Mouse (Mus musculus) kidney, embryonic 14.5 days (tissue): ENCODE measurements around the gene Bud23. TPM values are rescaled to one million over a fixed set of nuclear protein-coding genes. Genes with fewer than 3 reads are reported as not detected.
"Not testable (repeated sequence)": the region's sequence is repeated elsewhere in the genome, so short reads cannot be mapped to it uniquely, and the experiment has no call there.

Source experiments
- ATAC-seq: fragments of 200-750 bp; cut with Nextera tagmentation; 2 replicates; pipeline ENCODE4 v1.8.0; 2017; ENCODE audit warnings: moderate number of reproducible peaks, mild to moderate bottlenecking, moderate TSS enrichment, moderate library complexity; ENCODE audit not compliant: low FRiP score, low TSS enrichment
- H3K27ac ChIP-seq: fragments of 300-500 bp; sonication (generic); 2 replicates; pipeline ENCODE4 v1.5.1; 2014; ENCODE audit warnings: low read depth, mild to moderate bottlenecking, low read length, moderate library complexity, mixed read lengths
- H3K27me3 ChIP-seq: fragments of 300-500 bp; sonication (generic); 2 replicates; pipeline ENCODE4 v1.6.1; 2014; ENCODE audit warnings: mild to moderate bottlenecking, low read length; ENCODE audit not compliant: control insufficient read depth, insufficient read depth
- H3K36me3 ChIP-seq: fragments of 300-500 bp; sonication (generic); 2 replicates; pipeline ENCODE4 v1.6.1; 2014; ENCODE audit warnings: low read length, mixed read lengths; ENCODE audit not compliant: control insufficient read depth, insufficient read depth
- H3K4me1 ChIP-seq: fragments of 300-500 bp; sonication (generic); 2 replicates; pipeline ENCODE4 v1.6.1; 2014; ENCODE audit warnings: low read length, mixed read lengths; ENCODE audit not compliant: control insufficient read depth, insufficient read depth
- H3K4me2 ChIP-seq: fragments of 300-500 bp; sonication (generic); replicated peaks from 2 replicates; pipeline ENCODE4 v1.6.1; 2014; ENCODE audit warnings: low read depth, mild to moderate bottlenecking, low read length
- H3K4me3 ChIP-seq: fragments of 300-500 bp; sonication (generic); 2 replicates; pipeline ENCODE4 v1.5.1; 2014; ENCODE audit warnings: mild to moderate bottlenecking, low read length
- H3K9ac ChIP-seq: fragments of 300-500 bp; sonication (generic); 2 replicates; pipeline ENCODE4 v1.6.1; 2014; ENCODE audit warnings: low read depth, mild to moderate bottlenecking, low read length, moderate library complexity
- H3K9me3 ChIP-seq: fragments of 300-500 bp; sonication (generic); 2 replicates; pipeline ENCODE4 v1.6.1; 2016; ENCODE audit warnings: low read length; ENCODE audit not compliant: control insufficient read depth
- WGBS: fragments of 180-500 bp; shearing (Covaris S2); extraction: QIAGEN DNeasy Blood & Tissue Kit; methylation state at CpG from one replicate; pipeline ENCODE4 v1.1.7; 2014; 5-methylcytosine and 5-hydroxymethylcytosine counted together
- polyA plus RNA-seq: library from polyadenylated mRNA; unstranded; fragments of >200 nt; fragmentation: Nextera tagmentation; extraction: Ambion mirVana; gene quantifications from 2 replicates; pipeline ENCODE4 v1.2.1, GENCODE M21; 2014

Bud23 gene
- polyA plus RNA-seq, 1 experiment from 2014 or later = 118 TPM

DNA sequence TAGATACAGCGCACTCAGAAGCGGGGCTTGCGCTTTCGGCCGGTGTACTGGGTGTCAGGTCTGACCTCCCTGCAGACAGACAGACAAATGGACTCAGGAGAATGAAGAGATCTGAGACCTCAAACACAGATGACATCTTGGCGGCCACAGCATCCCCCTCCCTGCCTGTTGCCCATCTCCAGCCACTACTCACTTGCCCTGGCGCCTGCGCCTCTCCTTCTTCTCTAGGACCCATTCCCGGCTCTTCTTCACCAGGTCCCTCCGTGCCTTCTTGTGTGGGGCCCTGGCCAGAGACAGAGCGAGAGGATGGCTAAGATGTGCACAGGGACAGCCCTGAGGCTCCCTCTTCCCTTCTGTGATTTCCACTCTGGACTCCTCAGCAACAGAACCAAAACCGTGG, 11.4 kb downstream of the Bud23 start:
- no peaks in the 10 kb centered on the region for H3K27me3 ChIP-seq
- H3K27ac ChIP-seq = no peak overlapping the region
- H3K9me3 ChIP-seq = no peaks in the 10 kb centered on the region
- ATAC-seq = no peak
- H3K4me2 ChIP-seq = no peak overlapping the region
- 97% methylated on average over 12 of the region's 12 CpGs for WGBS
- no peak overlapping the region for H3K9ac ChIP-seq
- no peak overlapping the region for H3K4me3 ChIP-seq
- peaks cover 63% of the 10 kb centered on the region for H3K36me3 ChIP-seq
- no peaks in the 10 kb centered on the region for H3K4me1 ChIP-seq

DNA sequence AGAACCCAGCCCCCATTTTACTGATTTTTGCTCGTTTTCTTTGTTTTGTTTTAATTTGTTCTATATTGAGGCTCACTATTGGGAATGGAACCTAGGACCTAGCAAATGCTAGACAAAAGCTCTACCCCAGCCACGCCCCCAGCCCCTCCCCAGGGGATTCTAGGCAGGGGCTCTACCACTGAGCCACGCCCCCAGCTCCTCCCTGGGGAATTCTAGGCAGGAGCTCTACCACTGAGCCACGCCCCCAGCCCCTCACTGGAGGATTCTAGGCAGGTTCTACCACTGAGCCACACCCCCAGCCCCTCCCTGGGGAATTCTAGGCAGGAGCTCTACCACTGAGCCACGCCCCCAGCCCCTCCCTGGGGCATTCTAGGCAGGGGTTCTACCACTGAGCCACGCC, 15.5 kb downstream of the Bud23 start:
- not testable (repeated sequence) for H3K4me3 ChIP-seq, H3K9ac ChIP-seq, H3K27ac ChIP-seq, H3K27me3 ChIP-seq, H3K4me1 ChIP-seq, ATAC-seq, H3K9me3 ChIP-seq, H3K4me2 ChIP-seq
- peaks cover 50% of the 10 kb centered on the region for H3K36me3 ChIP-seq
- 82% methylated on average over 6 of the region's 6 CpGs for WGBS

DNA sequence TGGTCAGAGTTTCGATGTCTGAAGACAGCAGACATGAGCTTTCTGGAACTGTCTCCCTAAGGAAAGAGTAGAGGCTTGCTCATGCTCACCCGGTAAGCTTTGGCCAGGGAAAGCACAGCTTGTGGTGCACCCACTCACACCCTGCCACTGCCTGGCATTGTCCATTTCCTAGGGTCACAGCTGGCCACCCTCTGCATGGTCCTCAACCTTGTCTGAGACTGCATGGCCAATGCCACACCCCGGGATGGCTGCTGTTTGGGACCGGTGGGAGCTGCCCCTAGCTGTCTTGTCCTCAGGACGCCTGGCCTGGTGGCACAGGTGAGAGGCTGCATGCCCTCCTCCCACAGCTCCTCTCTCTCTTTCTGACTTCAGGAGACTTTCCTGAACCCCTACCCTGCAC, 16.2 kb downstream of the Bud23 start:
- no peak overlapping the region for H3K4me2 ChIP-seq
- no peak overlapping the region for H3K9ac ChIP-seq
- no peaks in the 10 kb centered on the region for H3K27me3 ChIP-seq
- H3K36me3 ChIP-seq = peaks cover 42% of the 10 kb centered on the region
- ATAC-seq = no peak
- H3K4me3 ChIP-seq = no peak overlapping the region
- H3K9me3 ChIP-seq = no peaks in the 10 kb centered on the region
- H3K4me1 ChIP-seq = no peaks in the 10 kb centered on the region
- WGBS = 90% methylated on average over 5 of the region's 5 CpGs
- H3K27ac ChIP-seq = no peak overlapping the region

DNA sequence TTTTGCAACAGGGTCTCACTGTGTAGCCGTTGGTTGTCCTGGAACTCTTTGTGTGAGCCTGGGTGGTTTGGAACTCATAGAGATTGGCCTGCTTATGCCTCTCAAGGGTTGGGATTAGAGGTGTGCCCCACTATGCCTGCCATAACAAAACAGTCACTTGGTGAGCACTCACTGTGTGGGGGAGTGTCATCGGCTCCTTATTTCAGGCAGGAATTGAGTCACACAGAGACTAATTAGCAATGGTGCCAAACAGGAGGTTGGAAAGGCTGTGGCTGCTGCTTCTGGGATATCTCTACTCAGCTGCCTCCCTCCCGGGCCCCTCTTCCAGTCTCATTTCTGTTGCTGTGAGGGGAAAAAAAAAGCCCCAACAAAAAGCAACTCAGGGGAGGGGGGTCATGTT, 20.2 kb downstream of the Bud23 start:
- no peak overlapping the region for H3K4me3 ChIP-seq
- no peaks in the 10 kb centered on the region for H3K4me1 ChIP-seq
- H3K4me2 ChIP-seq = no peak overlapping the region
- no peak for ATAC-seq
- H3K9ac ChIP-seq = no peak overlapping the region
- H3K27me3 ChIP-seq = no peaks in the 10 kb centered on the region
- H3K27ac ChIP-seq = no peak overlapping the region
- no peaks in the 10 kb centered on the region for H3K9me3 ChIP-seq
- H3K36me3 ChIP-seq = peaks cover 39% of the 10 kb centered on the region
- WGBS = 87% methylated on average over 3 of the region's 3 CpGs

DNA sequence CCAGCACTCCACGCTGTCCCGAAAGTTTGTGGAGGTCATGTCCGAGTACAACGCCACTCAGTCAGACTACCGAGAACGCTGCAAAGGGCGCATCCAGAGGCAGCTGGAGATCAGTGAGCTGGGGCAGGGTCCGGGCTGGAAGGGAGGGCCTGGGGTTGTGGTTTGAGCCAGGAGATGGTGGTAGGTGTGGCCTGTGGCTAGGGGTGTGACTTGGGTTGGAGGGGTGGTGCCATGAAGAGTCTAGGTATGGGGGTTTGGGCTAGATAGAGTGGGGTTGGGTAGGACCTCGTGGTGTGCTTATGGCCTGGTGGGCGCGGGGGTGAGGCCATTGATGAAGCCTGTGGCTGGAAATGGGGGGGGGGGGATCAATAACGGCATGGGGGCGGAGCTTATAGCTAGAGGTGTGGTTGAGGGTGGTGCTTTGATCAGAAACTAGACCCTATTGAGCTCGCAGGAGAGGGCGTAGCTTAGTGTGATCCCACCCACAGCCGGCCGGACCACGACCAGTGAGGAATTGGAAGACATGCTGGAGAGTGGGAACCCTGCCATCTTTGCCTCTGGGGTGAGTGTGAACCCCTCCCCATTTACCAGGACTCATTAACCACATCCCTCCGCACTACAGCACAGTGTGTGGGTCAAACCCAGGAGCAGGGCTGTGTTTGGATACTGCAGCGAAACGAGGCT, 22.5 kb downstream of the Bud23 start:
- ATAC-seq = 0 out of 2 replicates have a peak, but pooled peaks have one; percentile 41
- Histone ChIP-seq H3K27me3 (no peaks in the 10 kb centered on the region), H3K4me2 (no peak overlapping the region), H3K9ac (0 out of 2 replicates have a peak overlapping the region, but pooled peaks have one; percentile 40), H3K27ac (no peak overlapping the region), H3K36me3 (peaks cover 44% of the 10 kb centered on the region; the same call in 1 of the 2 replicates), H3K4me1 (no peaks in the 10 kb centered on the region), H3K9me3 (no peaks in the 10 kb centered on the region), H3K4me3 (no peak overlapping the region)
- 42% methylated on average over 21 of the region's 21 CpGs for WGBS

DNA sequence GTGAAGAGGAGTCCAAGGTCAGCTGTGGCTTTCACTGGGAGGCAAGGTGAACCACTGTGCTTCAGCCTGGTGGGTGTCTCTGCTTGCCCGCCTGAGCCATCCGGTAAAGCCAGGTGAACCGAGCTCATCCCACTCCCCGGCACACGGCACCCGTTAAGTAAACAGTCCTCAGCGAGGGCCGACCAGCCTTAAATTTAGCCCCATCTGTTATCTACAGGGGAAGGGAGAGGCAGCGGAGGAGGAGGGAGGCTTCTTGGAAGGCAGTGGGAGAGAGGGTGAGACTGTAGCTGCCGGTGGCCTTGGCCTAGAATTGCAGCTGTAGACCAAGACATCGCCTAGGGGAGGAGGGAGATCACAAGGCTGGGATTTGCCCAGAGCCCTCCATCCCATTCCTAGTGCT, 24.0 kb downstream of the Bud23 start:
- H3K4me3 ChIP-seq = no peak overlapping the region
- H3K4me2 ChIP-seq = no peak overlapping the region
- no peaks in the 10 kb centered on the region for H3K27me3 ChIP-seq
- peaks cover 42% of the 10 kb centered on the region; the same call in 1 of the 2 replicates for H3K36me3 ChIP-seq
- no peak overlapping the region for H3K9ac ChIP-seq
- no peaks in the 10 kb centered on the region for H3K4me1 ChIP-seq
- H3K9me3 ChIP-seq = no peaks in the 10 kb centered on the region
- H3K27ac ChIP-seq = no peak overlapping the region
- ATAC-seq = no peak
- 67% methylated on average over 11 of the region's 11 CpGs for WGBS

DNA sequence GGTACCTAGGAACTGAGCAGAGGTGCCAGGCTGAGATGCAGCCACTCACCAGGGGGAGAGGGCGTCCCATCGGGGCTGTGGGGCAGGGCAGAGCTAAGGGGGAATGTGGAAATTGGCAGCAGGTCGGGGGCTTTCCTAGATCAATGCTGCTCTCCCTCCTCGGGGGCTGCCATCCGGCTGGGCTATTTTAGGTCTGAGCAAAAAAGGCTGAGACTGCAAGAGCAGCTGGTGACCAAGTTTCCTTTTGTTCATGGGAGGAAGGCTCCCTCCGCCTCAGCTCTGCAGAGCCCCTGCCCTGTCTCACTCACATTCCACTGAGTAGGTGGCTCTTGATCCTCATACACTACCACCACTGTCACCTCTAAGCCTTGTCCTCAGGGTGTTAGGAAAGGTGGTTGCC, 24.7 kb downstream of the Bud23 start:
- H3K9ac ChIP-seq = no peak overlapping the region
- no peak overlapping the region for H3K4me2 ChIP-seq
- WGBS = 65% methylated on average over 6 of the region's 6 CpGs
- H3K4me3 ChIP-seq = no peak overlapping the region
- no peaks in the 10 kb centered on the region for H3K9me3 ChIP-seq
- H3K4me1 ChIP-seq = no peaks in the 10 kb centered on the region
- H3K27ac ChIP-seq = no peak overlapping the region
- H3K36me3 ChIP-seq = peaks cover 35% of the 10 kb centered on the region; the same call in 1 of the 2 replicates
- ATAC-seq = no peak
- no peaks in the 10 kb centered on the region for H3K27me3 ChIP-seq

DNA sequence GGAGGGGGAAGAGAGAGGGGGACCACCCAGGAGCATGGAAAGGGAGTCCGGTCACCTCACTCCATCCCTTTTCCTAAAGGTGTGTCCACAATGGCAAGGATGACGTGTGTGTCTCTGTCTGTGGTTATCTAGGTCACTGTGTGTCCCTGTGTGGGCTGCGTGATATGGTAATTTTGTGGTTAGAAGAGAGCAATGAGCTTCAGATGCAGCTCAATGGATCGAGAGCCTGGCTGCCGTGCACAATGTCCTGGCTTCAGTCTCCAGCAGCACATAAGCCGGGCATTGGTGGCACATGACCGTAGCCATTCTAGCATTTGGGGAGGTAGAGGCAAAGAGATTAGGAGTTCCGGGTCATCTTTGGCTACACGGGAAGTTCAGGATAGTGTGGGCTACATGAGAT, 25.2 kb downstream of the Bud23 start:
- Histone ChIP-seq H3K4me1 (no peaks in the 10 kb centered on the region), H3K9ac (no peak overlapping the region), H3K27ac (no peak overlapping the region), H3K36me3 (peaks cover 31% of the 10 kb centered on the region; the same call in 1 of the 2 replicates), H3K4me2 (no peak overlapping the region), H3K27me3 (no peaks in the 10 kb centered on the region), H3K9me3 (no peaks in the 10 kb centered on the region), H3K4me3 (no peak overlapping the region)
- WGBS = 88% methylated on average over 9 of the region's 9 CpGs
- ATAC-seq = no peak

DNA sequence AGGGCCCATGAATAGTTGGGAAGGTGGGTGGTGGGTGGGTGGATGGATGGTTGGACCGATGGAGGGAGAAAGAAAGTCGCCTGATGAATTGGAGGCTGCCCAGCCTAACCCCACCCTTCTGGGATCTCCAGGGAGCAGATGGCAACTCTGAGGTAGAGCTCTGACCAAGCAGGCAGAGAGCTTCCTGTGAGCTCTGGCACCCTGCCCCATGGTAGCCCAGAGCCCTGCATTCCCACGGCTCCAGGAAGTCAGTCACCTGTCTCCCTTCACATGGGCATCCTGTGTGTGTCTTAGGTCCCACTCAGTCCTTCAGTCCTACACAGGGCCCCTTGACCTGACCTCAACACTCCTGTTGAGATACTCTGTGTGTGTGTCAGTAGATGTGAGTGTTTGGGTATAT, 26.8 kb downstream of the Bud23 start:
- 89% methylated on average over 3 of the region's 3 CpGs for WGBS
- no peak overlapping the region for H3K4me3 ChIP-seq

More for the DNA sequence above, 26.8 kb downstream of the Bud23 start:
- ATAC-seq = no peak
- no peaks in the 10 kb centered on the region for H3K9me3 ChIP-seq
- H3K27me3 ChIP-seq = no peaks in the 10 kb centered on the region
- no peak overlapping the region for H3K27ac ChIP-seq
- H3K4me1 ChIP-seq = no peaks in the 10 kb centered on the region
- H3K9ac ChIP-seq = no peak overlapping the region
- H3K36me3 ChIP-seq = peaks cover 31% of the 10 kb centered on the region; the same call in 1 of the 2 replicates
- H3K4me2 ChIP-seq = no peak overlapping the region
